Mouse (Mus musculus) stomach, embryonic 14.5 days (tissue): ENCODE measurements around the gene Pank4. TPM values are rescaled to one million over a fixed set of nuclear protein-coding genes. Genes with fewer than 3 reads are reported as not detected.
A peak's percentile ranks its signal among the peaks of the same experiment; 100 is the strongest.

Source experiments
- ATAC-seq: fragments of 200-750 bp; cut with Nextera tagmentation; 2 replicates; pipeline ENCODE4 v1.8.0; 2017; ENCODE audit warnings: low read depth, moderate TSS enrichment; ENCODE audit not compliant: insufficient number of reproducible peaks, insufficient read depth, low FRiP score
- H3K27ac ChIP-seq: fragments of 300-500 bp; sonication (generic); 2 replicates; pipeline ENCODE4 v1.5.1; 2014; ENCODE audit warnings: mild to moderate bottlenecking, low read length, moderate library complexity, mixed read lengths
- H3K27me3 ChIP-seq: fragments of 300-500 bp; sonication (generic); 2 replicates; pipeline ENCODE4 v1.6.1; 2014; ENCODE audit warnings: low read length, control low read depth, mixed read lengths; ENCODE audit not compliant: control insufficient read depth, insufficient read depth
- H3K36me3 ChIP-seq: fragments of 300-500 bp; sonication (generic); 2 replicates; pipeline ENCODE4 v1.6.1; 2014; ENCODE audit warnings: mild to moderate bottlenecking, control low read depth, low read length, moderate library complexity, mixed read lengths; ENCODE audit not compliant: control insufficient read depth, insufficient read depth
- H3K4me1 ChIP-seq: fragments of 300-500 bp; sonication (generic); 2 replicates; pipeline ENCODE4 v1.6.1; 2014; ENCODE audit warnings: low read length, control low read depth, mixed read lengths; ENCODE audit not compliant: control insufficient read depth, insufficient read depth
- H3K4me2 ChIP-seq: fragments of 300-500 bp; sonication (generic); replicated peaks from 2 replicates; pipeline ENCODE4 v1.6.1; 2014; ENCODE audit warnings: low read depth, low read length, control low read depth
- H3K4me3 ChIP-seq: fragments of 300-500 bp; sonication (generic); 2 replicates; pipeline ENCODE4 v1.5.1; 2014; ENCODE audit warnings: low read depth, low read length, control low read depth
- H3K9ac ChIP-seq: fragments of 300-500 bp; sonication (generic); replicated peaks from 2 replicates; pipeline ENCODE4 v1.6.1; 2014; ENCODE audit warnings: low read depth, mild to moderate bottlenecking, control low read depth, low read length, moderate library complexity, mixed read lengths
- H3K9me3 ChIP-seq: fragments of 300-500 bp; sonication (generic); 2 replicates; pipeline ENCODE4 v1.6.1; 2016; ENCODE audit warnings: low read depth, low read length, control low read depth; ENCODE audit not compliant: control insufficient read depth
- WGBS: fragments of 180-500 bp; shearing (Covaris S2); extraction: QIAGEN DNeasy Blood & Tissue Kit; methylation state at CpG from one replicate; pipeline ENCODE4 v1.1.7; 2014; 5-methylcytosine and 5-hydroxymethylcytosine counted together
- polyA plus RNA-seq: library from polyadenylated mRNA; unstranded; fragments of >200 nt; fragmentation: Nextera tagmentation; extraction: Ambion mirVana; gene quantifications from 2 replicates; pipeline ENCODE4 v1.2.1, GENCODE M21; 2014

Pank4 gene
- polyA plus RNA-seq, 1 experiment from 2014 or later, result 50.4 TPM

GRCm38 (mm10) chr4:154948066-154948939, 15.6 kb upstream of the Pank4 start:
- WGBS, result 46% methylated on average over 14 of the region's 14 CpGs
- no peak overlapping the region for H3K27ac ChIP-seq
- H3K9ac ChIP-seq, result no peak overlapping the region
- H3K36me3 ChIP-seq, result no peaks in the 10 kb centered on the region
- H3K9me3 ChIP-seq, result no peaks in the 10 kb centered on the region
- H3K27me3 ChIP-seq, result peaks cover 22% of the 10 kb centered on the region; the same call in 1 of the 2 replicates
- H3K4me1 ChIP-seq, result peaks cover 6% of the 10 kb centered on the region
- H3K4me3 ChIP-seq, result no peak overlapping the region
- ATAC-seq, result no peak
- H3K4me2 ChIP-seq, result no peak overlapping the region

GRCm38 (mm10) chr4:154948940-154949588, 14.9 kb upstream of the Pank4 start:
- no peak for ATAC-seq
- H3K27me3 ChIP-seq, result peaks cover 29% of the 10 kb centered on the region
- H3K9me3 ChIP-seq, result no peaks in the 10 kb centered on the region
- H3K36me3 ChIP-seq, result no peaks in the 10 kb centered on the region
- peaks cover 6% of the 10 kb centered on the region for H3K4me1 ChIP-seq
- WGBS, result 71% methylated on average over 6 of the region's 6 CpGs
- H3K27ac ChIP-seq, result no peak overlapping the region
- no peak overlapping the region for H3K4me2 ChIP-seq
- no peak overlapping the region for H3K9ac ChIP-seq
- no peak overlapping the region for H3K4me3 ChIP-seq

DNA sequence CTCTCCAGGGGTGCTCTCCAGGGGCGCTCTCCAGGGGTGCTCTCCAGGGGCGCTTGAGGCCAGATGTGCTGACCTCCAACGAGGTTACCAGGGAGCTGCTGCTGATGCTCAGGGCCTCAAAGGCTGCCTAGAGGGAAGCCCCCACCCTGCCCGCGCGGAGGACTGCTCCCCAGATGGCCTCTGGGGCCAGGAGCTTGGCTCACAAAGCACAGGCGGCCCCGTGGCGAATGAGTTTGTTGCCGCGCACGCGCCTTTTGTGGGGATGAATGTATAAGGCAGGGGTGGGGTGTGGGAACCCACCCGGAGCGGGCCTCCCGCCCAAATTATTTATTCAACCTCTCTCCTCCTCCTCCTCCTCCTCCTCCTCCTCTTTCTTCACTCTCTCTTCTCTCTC, 14.3 kb upstream of the Pank4 start:
- WGBS, result 17% methylated on average over 16 of the region's 16 CpGs
- Histone ChIP-seq H3K36me3 (no peaks in the 10 kb centered on the region), H3K4me3 (no peak overlapping the region), H3K4me1 (peaks cover 6% of the 10 kb centered on the region), H3K9ac (no peak overlapping the region), H3K9me3 (no peaks in the 10 kb centered on the region), H3K27me3 (peaks cover 29% of the 10 kb centered on the region), H3K4me2 (no peak overlapping the region), H3K27ac (no peak overlapping the region)
- ATAC-seq, result no peak

GRCm38 (mm10) chr4:154952461-154953241, 11.3 kb upstream of the Pank4 start:
- H3K4me3 ChIP-seq, result no peak overlapping the region
- 3% methylated on average over 26 of the region's 26 CpGs for WGBS
- H3K4me2 ChIP-seq, result no peak overlapping the region
- no peak overlapping the region for H3K27ac ChIP-seq
- no peak overlapping the region for H3K9ac ChIP-seq
- H3K36me3 ChIP-seq, result no peaks in the 10 kb centered on the region
- no peak for ATAC-seq
- peaks cover 29% of the 10 kb centered on the region for H3K27me3 ChIP-seq
- no peaks in the 10 kb centered on the region for H3K9me3 ChIP-seq
- peaks cover under 1% of the 10 kb centered on the region; the same call in 1 of the 2 replicates for H3K4me1 ChIP-seq

GRCm38 (mm10) chr4:154956604-154957003, 7.3 kb upstream of the Pank4 start:
- WGBS, result 46% methylated on average over 9 of the region's 9 CpGs
- Histone ChIP-seq H3K9ac (no peak overlapping the region), H3K4me1 (peaks cover 22% of the 10 kb centered on the region), H3K4me3 (no peak overlapping the region), H3K27ac (no peak overlapping the region), H3K36me3 (no peaks in the 10 kb centered on the region), H3K4me2 (no peak overlapping the region), H3K27me3 (peaks cover 50% of the 10 kb centered on the region), H3K9me3 (no peaks in the 10 kb centered on the region)
- no peak for ATAC-seq

DNA sequence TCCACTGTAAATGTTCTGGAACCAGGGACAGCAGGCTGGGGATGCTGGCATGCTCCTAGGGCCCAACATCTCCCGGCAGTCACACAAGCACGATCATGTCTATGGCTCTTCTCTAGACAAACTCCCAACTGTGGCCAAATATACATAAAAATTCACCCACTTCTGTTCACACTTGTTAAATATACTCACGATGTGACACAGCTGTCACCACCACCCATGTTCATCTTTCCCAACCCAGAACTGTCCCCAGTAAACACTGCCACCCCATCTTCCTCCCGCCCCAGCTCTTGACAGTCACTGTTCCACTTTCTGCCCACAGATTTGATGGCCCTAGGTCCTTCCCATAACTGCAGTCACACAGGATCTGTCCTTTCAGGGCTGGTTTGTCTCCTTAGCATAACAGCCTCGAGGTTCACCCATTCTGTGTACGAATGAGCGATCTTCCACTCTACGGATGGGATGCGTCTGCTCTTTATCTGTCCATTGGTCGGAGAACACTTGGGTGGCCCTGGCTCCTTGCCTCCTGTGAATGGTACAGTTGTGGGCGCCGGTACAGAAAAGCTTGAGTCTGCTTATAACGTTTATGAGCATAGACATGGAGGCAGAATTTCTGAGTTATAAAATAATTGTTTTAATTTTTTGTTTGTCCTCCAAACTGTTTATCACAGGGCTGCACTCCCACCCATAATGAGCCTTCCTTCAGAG, 6.5 kb upstream of the Pank4 start:
- Histone ChIP-seq H3K27me3 (peaks cover 50% of the 10 kb centered on the region), H3K4me2 (no peak overlapping the region), H3K4me1 (peaks cover 23% of the 10 kb centered on the region), H3K36me3 (no peaks in the 10 kb centered on the region), H3K4me3 (no peak overlapping the region), H3K9ac (no peak overlapping the region), H3K27ac (no peak overlapping the region), H3K9me3 (no peaks in the 10 kb centered on the region)
- WGBS, result 47% methylated on average over 13 of the region's 13 CpGs
- ATAC-seq, result no peak

- ATAC-seq, result 0 out of 2 replicates have a peak, but pooled peaks have one; percentile 29
- under 1% methylated on average over 15 of the region's 15 CpGs for WGBS
- Histone ChIP-seq H3K4me1 (peaks cover 26% of the 10 kb centered on the region), H3K27me3 (peaks cover 49% of the 10 kb centered on the region), H3K4me2 (peak overlapping the region; percentile 28; the same call in 1 of the 2 replicates), H3K27ac (no peak overlapping the region), H3K4me3 (no peak overlapping the region), H3K36me3 (no peaks in the 10 kb centered on the region), H3K9me3 (no peaks in the 10 kb centered on the region), H3K9ac (no peak overlapping the region)
Measured at GRCm38 (mm10) chr4:154958171-154958570, 5.8 kb upstream of the Pank4 start.

- no peaks in the 10 kb centered on the region for H3K9me3 ChIP-seq
- H3K36me3 ChIP-seq, result no peaks in the 10 kb centered on the region
- H3K4me2 ChIP-seq, result peak overlapping the region; percentile 28; the same call in 1 of the 2 replicates
- no peak for ATAC-seq
- H3K27ac ChIP-seq, result no peak overlapping the region
- WGBS, result 14% methylated on average over 8 of the region's 8 CpGs
- H3K27me3 ChIP-seq, result peaks cover 45% of the 10 kb centered on the region
- no peak overlapping the region for H3K9ac ChIP-seq
- no peak overlapping the region for H3K4me3 ChIP-seq
- peaks cover 29% of the 10 kb centered on the region for H3K4me1 ChIP-seq
Measured at GRCm38 (mm10) chr4:154958621-154959020, 5.3 kb upstream of the Pank4 start.
